Mouse (Mus musculus): ENCODE data around the gene Traf4. TPM values are rescaled to one million over a fixed set of nuclear protein-coding genes. Genes with fewer than 3 reads are reported as not detected.

Traf4 gene
- polyA plus RNA-seq, 1 experiment from 2014 or later = 74.7 TPM

- Histone ChIP-seq H3K4me3 (replicated peaks) (peak overlapping the region; percentile 53), H3K9ac (peak overlapping the region; percentile 64), H3K27ac (peak overlapping the region; percentile 99), H3K36me3 (peaks cover 9% of the 10 kb centered on the region), H3K4me1 (replicated peaks) (peaks cover 41% of the 10 kb centered on the region), H3K27me3 (replicated peaks) (no peaks in the 10 kb centered on the region), H3K4me2 (replicated peaks) (peak overlapping the region; percentile 83), H3K9me3 (no peaks in the 10 kb centered on the region)
- no peak for ATAC-seq
- WGBS = 22% methylated on average over 8 of the region's 8 CpGs
These were observed 14.1 kb upstream of the Traf4 start for GRCm38 (mm10) chr11:78179438-78179999.

GRCm38 (mm10) chr11:78178859-78179437, 13.6 kb upstream of the Traf4 start:
- peak overlapping the region; percentile 64 for H3K9ac ChIP-seq
- peak overlapping the region; percentile 83 for H3K4me2 ChIP-seq (replicated peaks)
- H3K27ac ChIP-seq = peak overlapping the region; percentile 99
- H3K9me3 ChIP-seq = no peaks in the 10 kb centered on the region
- WGBS = under 1% methylated on average over 29 of the region's 29 CpGs
- peak overlapping the region; percentile 53 for H3K4me3 ChIP-seq (replicated peaks)
- H3K27me3 ChIP-seq (replicated peaks) = no peaks in the 10 kb centered on the region
- H3K4me1 ChIP-seq (replicated peaks) = peaks cover 41% of the 10 kb centered on the region
- ATAC-seq = peak; percentile 20
- peaks cover 9% of the 10 kb centered on the region for H3K36me3 ChIP-seq

GRCm38 (mm10) chr11:78177903-78178858, 12.8 kb upstream of the Traf4 start:
- Histone ChIP-seq H3K4me3 (replicated peaks) (peak overlapping the region; percentile 53), H3K9me3 (no peaks in the 10 kb centered on the region), H3K36me3 (peaks cover 9% of the 10 kb centered on the region), H3K27me3 (replicated peaks) (no peaks in the 10 kb centered on the region), H3K9ac (peak overlapping the region; percentile 64), H3K4me2 (replicated peaks) (peak overlapping the region; percentile 83), H3K4me1 (replicated peaks) (peaks cover 41% of the 10 kb centered on the region), H3K27ac (peak overlapping the region; percentile 99)
- peak; percentile 88 for ATAC-seq
- under 1% methylated on average over 81 of the region's 84 CpGs for WGBS

GRCm38 (mm10) chr11:78177437-78177836, 12.0 kb upstream of the Traf4 start:
- Histone ChIP-seq H3K4me2 (replicated peaks) (peak overlapping the region; percentile 83), H3K9ac (peak overlapping the region; percentile 64), H3K4me3 (replicated peaks) (peak overlapping the region; percentile 53), H3K36me3 (peaks cover 9% of the 10 kb centered on the region), H3K27me3 (replicated peaks) (no peaks in the 10 kb centered on the region), H3K4me1 (replicated peaks) (peaks cover 46% of the 10 kb centered on the region), H3K27ac (peak overlapping the region; percentile 99), H3K9me3 (no peaks in the 10 kb centered on the region)
- peak; percentile 34 for ATAC-seq
- WGBS = 1% methylated on average over 10 of the region's 10 CpGs

GRCm38 (mm10) chr11:78176905-78177331, 11.5 kb upstream of the Traf4 start:
- Histone ChIP-seq H3K4me1 (replicated peaks) (peaks cover 46% of the 10 kb centered on the region), H3K4me2 (replicated peaks) (peak overlapping the region; percentile 83)
- ATAC-seq = no peak

GRCm38 (mm10) chr11:78176402-78176862, 11.0 kb upstream of the Traf4 start, which contains the start of the genes Nek8 and Tlcd1:
Nek8 (minus strand) TSS chr11:78176675.
Tlcd1 (plus strand) TSS chr11:78176711.
- Histone ChIP-seq H3K9me3 (no peaks in the 10 kb centered on the region), H3K27me3 (replicated peaks) (no peaks in the 10 kb centered on the region), H3K4me3 (replicated peaks) (peak within 1 kb of the TSS; percentile 53), H3K27ac (peak within 1 kb of the TSS; percentile 99), H3K9ac (peak within 1 kb of the TSS; percentile 64), H3K4me2 (replicated peaks) (peak within 1 kb of the TSS; percentile 83), H3K36me3 (peaks cover 9% of the 10 kb centered on the region), H3K4me1 (replicated peaks) (peaks cover 44% of the 10 kb centered on the region)
- WGBS = under 1% methylated on average over 32 of the region's 32 CpGs
- ATAC-seq = peak; percentile 69

More at GRCm38 (mm10) chr11:78176905-78177331, 11.5 kb upstream of the Traf4 start:
- Histone ChIP-seq H3K4me3 (replicated peaks) (peak overlapping the region; percentile 53), H3K36me3 (peaks cover 9% of the 10 kb centered on the region), H3K27ac (peak overlapping the region; percentile 99), H3K9me3 (no peaks in the 10 kb centered on the region), H3K27me3 (replicated peaks) (no peaks in the 10 kb centered on the region), H3K9ac (peak overlapping the region; percentile 64)
- WGBS = under 1% methylated on average over 23 of the region's 23 CpGs

- H3K4me1 ChIP-seq (replicated peaks) = peaks cover 41% of the 10 kb centered on the region
- H3K9me3 ChIP-seq = no peaks in the 10 kb centered on the region
- peak overlapping the region; percentile 53 for H3K4me3 ChIP-seq (replicated peaks)
- peak overlapping the region; percentile 99 for H3K27ac ChIP-seq
- 10% methylated on average over 10 of the region's 10 CpGs for WGBS
- H3K4me2 ChIP-seq (replicated peaks) = peak overlapping the region; percentile 83
- peaks cover 12% of the 10 kb centered on the region for H3K36me3 ChIP-seq
- H3K27me3 ChIP-seq (replicated peaks) = no peaks in the 10 kb centered on the region
- H3K9ac ChIP-seq = 0 out of 2 replicates have a peak overlapping the region, but pooled peaks have one; percentile 5
- ATAC-seq = no peak
These were observed 10.5 kb upstream of the Traf4 start for GRCm38 (mm10) chr11:78175771-78176401.

GRCm38 (mm10) chr11:78174506-78174905, 9.1 kb upstream of the Traf4 start:
- H3K27me3 ChIP-seq (replicated peaks) = no peaks in the 10 kb centered on the region
- WGBS = 87% methylated on average over 3 of the region's 3 CpGs
- H3K9ac ChIP-seq = no peak overlapping the region
- H3K9me3 ChIP-seq = no peaks in the 10 kb centered on the region
- ATAC-seq = no peak
- H3K4me2 ChIP-seq (replicated peaks) = no peak overlapping the region
- H3K4me3 ChIP-seq (replicated peaks) = no peak overlapping the region
- H3K4me1 ChIP-seq (replicated peaks) = peaks cover 30% of the 10 kb centered on the region
- 0 out of 2 replicates have a peak, but pooled peaks cover 5% of the 10 kb centered on the region for H3K36me3 ChIP-seq
- no peak overlapping the region for H3K27ac ChIP-seq

GRCm38 (mm10) chr11:78172748-78173383, 7.5 kb upstream of the Traf4 start:
- no peaks in the 10 kb centered on the region for H3K9me3 ChIP-seq
- no peak overlapping the region for H3K4me2 ChIP-seq (replicated peaks)
- no peak for ATAC-seq
- H3K9ac ChIP-seq = 0 out of 2 replicates have a peak overlapping the region, but pooled peaks have one; percentile 8
- 0 out of 2 replicates have a peak, but pooled peaks cover 5% of the 10 kb centered on the region for H3K36me3 ChIP-seq
- 74% methylated on average over 19 of the region's 19 CpGs for WGBS
- H3K4me1 ChIP-seq (replicated peaks) = peaks cover 27% of the 10 kb centered on the region
- H3K4me3 ChIP-seq (replicated peaks) = no peak overlapping the region
- H3K27ac ChIP-seq = no peak overlapping the region
- H3K27me3 ChIP-seq (replicated peaks) = no peaks in the 10 kb centered on the region

GRCm38 (mm10) chr11:78172034-78172747, 6.8 kb upstream of the Traf4 start:
- no peak for ATAC-seq
- 0 out of 2 replicates have a peak, but pooled peaks cover 5% of the 10 kb centered on the region for H3K36me3 ChIP-seq
- H3K27me3 ChIP-seq (replicated peaks) = no peaks in the 10 kb centered on the region
- no peak overlapping the region for H3K4me3 ChIP-seq (replicated peaks)
- WGBS = 82% methylated on average over 16 of the region's 16 CpGs
- H3K4me1 ChIP-seq (replicated peaks) = peaks cover 29% of the 10 kb centered on the region
- H3K9ac ChIP-seq = 0 out of 2 replicates have a peak overlapping the region, but pooled peaks have one; percentile 8
- no peak overlapping the region for H3K27ac ChIP-seq
- no peak overlapping the region for H3K4me2 ChIP-seq (replicated peaks)
- no peaks in the 10 kb centered on the region for H3K9me3 ChIP-seq
